Mouse (Mus musculus) splenic B cell, adult 2 months (primary cell): ENCODE measurements at regions not wholly inside any gene's neighbourhood (a gene's known extent, or its start where the extent isn't known, plus 50 kb on each side); places are given as distances from the start of the nearest gene placed in this dataset.

Experiments used
- DNase-seq: peaks from one replicate; pipeline ENCODE4 v3.0.0-alpha.2; 2011; ENCODE audit warnings: low read depth, low spot score
- H3K27me3 ChIP-seq: 2 replicates; pipeline ENCODE4 v1.6.1; 2012; ENCODE audit warnings: mild to moderate bottlenecking, low read length, moderate library complexity, mixed read lengths; ENCODE audit not compliant: control insufficient read depth, poor library complexity, insufficient read depth, severe bottlenecking
- H3K36me3 ChIP-seq: 2 replicates; pipeline ENCODE4 v1.6.1; 2012; ENCODE audit warnings: mild to moderate bottlenecking, low read length, moderate library complexity, mixed read lengths; ENCODE audit not compliant: control insufficient read depth, poor library complexity, insufficient read depth, severe bottlenecking

- DNase-seq = no peak
- Histone ChIP-seq H3K27me3 (no peaks in the 10 kb centered on the region), H3K36me3 (no peaks in the 10 kb centered on the region)
Measured at GRCm38 (mm10) chr9:111774229-111774628, 84.1 kb upstream of the Stac start.

DNA sequence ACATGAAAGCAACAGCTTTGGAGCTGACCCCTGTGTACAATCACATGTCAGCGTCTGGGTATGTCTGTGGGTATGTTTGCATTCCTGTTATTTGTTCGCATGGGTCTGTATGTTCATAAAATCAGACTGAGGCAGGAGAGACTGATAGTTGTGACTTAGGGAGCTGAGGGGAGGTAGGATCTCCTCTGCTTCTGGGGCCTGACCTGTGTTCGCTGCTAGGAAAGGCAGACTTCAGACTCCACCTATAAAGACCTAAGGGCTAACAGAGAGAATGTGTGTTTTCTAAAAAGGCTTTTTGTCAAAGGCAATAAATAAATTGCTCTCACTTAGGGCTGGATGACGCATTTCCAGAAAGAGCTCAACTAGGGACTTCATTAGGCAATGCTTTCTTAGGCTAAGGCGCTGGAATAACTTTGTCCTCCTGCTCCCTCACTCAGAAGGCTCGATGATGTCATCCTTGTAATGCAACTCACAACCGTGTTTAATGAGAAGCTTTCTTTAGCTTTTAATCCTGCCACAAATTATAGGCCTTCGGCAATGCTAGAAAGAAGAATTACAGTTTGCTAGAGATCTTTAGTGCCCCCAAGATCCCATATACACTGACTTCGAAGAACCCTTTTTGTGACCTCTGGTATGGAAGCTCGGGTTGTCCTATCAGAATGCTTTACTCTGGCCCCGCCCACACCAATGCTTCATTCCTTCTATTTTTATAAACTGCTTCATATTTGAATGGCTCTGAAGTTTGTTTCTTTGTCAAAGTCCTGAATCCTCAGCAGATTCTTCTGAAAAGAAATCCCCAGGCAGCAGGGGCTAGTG lies 72.7 kb upstream of the Stac start:
- Histone ChIP-seq H3K27me3 (no peaks in the 10 kb centered on the region; the same call in 1 of the 2 replicates), H3K36me3 (no peaks in the 10 kb centered on the region)
- no peak for DNase-seq

- no peaks in the 10 kb centered on the region for H3K36me3 ChIP-seq
- no peaks in the 10 kb centered on the region; the same call in 1 of the 2 replicates for H3K27me3 ChIP-seq
- DNase-seq = no peak
Measured at GRCm38 (mm10) chr9:111755235-111755634, 65.1 kb upstream of the Stac start.

- no peaks in the 10 kb centered on the region for H3K27me3 ChIP-seq
- no peak for DNase-seq
- H3K36me3 ChIP-seq = no peaks in the 10 kb centered on the region
Measured at GRCm38 (mm10) chr9:111746151-111746550, 56.0 kb upstream of the Stac start.

- Histone ChIP-seq H3K27me3 (no peaks in the 10 kb centered on the region), H3K36me3 (no peaks in the 10 kb centered on the region)
- no peak for DNase-seq
Measured at GRCm38 (mm10) chr9:111745206-111745605, 55.1 kb upstream of the Stac start.
